Mouse (Mus musculus) hematopoietic stem cell, adult 5-6 weeks (primary cell): ENCODE results near the gene Gtf2f1. TPM values are rescaled to one million over a fixed set of nuclear protein-coding genes. Genes with fewer than 3 reads are reported as not detected.

Source experiments
- ATAC-seq, 2 experiments: fragments of 125-278 bp in 1 of 2; replicated peaks in 1 of 2; 2 replicates each; pipeline ENCODE4 v1.8.0; 2016 to 2017; ENCODE audit warnings: inconsistent platforms in 2 of 2, mild to moderate bottlenecking in 2 of 2, moderate number of reproducible peaks in 2 of 2, low read depth in 1 of 2, moderate TSS enrichment in 1 of 2; ENCODE audit not compliant: low FRiP score in 2 of 2, poor library complexity in 2 of 2, severe bottlenecking in 2 of 2, insufficient read depth in 1 of 2, low TSS enrichment in 1 of 2
- total RNA-seq: library from RNA; stranded (forward); fragments of 172-1452, 232-1000 nt; gene quantifications from 2 replicates; pipeline ENCODE4 v1.2.3, GENCODE M21; 2017

The Gtf2f1 gene
- total RNA-seq, 1 experiment from 2014 or later, result 124 TPM

DNA sequence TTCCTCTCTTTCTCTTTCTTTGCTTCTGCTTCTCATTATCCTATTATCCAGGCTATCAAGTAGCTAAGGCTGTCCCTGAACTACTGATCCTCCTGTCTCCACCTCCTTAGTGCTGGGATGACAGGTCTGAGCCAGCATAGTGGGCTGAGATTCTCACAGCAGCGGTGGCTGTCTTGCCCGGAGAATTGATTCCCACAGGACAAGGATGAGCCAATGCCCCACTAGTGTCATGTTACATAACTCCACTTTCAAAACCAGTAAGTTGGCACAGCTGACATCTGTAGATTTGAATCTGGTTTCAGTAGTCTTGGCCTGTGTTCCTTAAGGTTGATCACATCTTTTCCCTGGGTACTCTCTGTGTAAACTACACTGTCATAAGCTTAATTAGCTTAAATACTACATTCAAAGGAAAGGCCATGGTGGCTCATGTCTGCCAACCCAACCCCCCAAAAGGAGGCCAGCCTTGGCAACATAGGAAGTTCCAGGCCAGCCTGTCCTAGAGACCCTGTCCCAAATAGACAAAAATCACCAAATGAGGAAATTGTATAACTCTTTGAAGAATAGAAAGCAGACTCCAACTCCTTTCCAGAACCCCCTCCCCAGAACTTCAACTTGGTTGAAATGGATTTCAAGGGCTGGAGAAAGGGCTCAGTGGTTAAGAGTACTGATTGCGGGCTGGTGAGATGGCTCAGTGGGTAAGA lies 24.8 kb downstream of the Gtf2f1 start:
- no peak for ATAC-seq

DNA sequence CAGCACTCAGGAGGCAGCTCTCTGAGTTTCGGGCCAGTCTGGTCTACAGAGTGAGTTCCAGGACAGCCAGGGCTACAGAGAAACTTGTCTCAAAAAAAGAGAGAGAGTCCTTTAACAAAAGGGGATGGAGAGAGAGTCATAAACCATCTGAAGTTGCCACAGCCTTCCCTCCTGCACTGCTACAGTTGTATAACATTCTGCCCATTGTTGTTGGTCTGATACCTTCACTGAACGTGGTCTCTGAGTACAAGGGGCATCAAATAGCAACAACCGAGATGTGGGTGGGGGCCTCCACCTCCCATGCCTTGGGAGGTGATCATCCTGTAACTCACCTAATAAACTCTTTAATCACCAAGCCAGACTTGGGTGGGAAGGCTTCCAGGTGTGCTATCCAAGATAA lies 25.4 kb downstream of the Gtf2f1 start:
- no peak for ATAC-seq

DNA sequence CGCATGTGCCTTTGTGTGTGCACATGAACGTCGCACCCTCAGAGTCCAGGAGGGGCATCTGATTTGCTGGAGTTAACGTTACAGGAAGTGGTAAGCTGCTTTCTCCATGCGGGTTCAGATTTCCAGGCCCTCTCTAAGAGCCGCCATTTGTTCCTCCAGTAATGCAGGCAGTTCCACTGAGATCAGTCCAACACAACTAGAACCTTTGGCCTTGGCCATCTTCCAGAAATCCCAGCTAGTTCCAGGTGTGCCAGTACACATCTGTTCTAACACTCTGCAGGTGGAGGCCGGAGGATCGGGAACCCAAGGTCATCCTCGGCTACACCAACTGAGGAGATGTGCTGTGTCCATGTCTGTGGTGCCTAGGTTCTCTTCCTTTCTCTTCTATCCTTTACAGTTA lies 26.2 kb downstream of the Gtf2f1 start:
- ATAC-seq, result no peak

DNA sequence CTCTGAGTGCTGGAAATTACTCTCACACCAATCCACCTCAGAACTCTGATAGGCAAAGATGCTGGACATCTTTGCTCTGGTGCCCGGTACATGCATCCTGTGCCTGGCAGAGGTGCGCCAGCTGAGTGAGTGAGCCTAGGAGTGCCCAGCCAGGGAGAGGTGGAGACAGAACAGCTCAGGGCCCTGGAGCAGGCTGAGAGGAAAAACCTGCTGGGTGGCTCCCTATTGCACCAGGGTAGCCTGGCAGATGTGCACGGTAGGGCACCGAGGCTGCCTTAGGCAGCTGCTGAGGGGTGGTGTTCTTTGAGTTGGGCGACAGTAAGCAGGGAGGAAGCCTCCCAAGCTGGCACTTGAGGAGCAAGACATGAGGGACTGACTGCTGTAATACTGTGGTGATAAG lies 29.1 kb downstream of the Gtf2f1 start, which contains the start of gene Acer1:
Gene Acer1, minus strand, starts transcription at position 114 of the 400 bp plus-strand sequence.
- ATAC-seq, result no peak; a peak in 1 of 4 replicates

DNA sequence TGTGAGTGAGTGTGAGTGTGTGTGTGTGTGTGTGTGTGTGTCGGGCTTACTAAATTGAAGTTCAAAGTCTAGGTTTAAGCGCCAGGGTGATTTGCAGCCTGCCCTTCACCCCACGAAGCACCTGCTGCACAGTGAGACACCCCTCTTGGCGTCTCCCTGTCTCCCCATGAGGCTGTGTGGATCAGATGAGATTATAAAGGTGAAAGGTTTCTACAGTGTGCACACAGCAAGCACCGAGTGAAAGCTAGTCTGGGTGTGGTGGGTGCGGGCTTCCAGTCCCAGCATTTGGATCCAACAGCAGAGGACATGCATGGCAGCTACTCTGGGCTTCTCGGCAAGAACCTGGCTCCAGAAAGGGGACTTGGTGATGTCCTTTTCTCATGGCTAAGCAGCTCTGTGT lies 30.0 kb downstream of the Gtf2f1 start:
- ATAC-seq, result no peak

DNA sequence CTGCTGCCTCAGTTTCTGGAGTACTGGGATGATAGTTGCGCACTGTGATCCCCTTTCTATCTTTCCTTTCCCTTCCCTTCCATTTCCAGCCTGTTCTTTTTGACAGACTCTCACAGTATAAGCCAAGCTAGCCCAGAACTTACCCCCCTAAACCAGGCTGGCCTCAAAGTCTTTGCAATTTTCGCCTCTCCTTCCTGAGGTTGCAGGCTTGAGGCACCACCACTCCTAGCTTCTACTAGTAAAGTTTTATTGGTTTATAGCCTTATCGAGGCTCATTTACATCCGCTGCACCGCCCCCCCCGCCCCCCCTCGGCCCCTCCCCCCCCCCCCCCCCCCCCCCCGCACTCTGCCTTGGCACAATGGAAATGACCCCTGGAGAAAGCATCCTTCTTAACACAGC lies 31.6 kb downstream of the Gtf2f1 start:
- no peak for ATAC-seq

DNA sequence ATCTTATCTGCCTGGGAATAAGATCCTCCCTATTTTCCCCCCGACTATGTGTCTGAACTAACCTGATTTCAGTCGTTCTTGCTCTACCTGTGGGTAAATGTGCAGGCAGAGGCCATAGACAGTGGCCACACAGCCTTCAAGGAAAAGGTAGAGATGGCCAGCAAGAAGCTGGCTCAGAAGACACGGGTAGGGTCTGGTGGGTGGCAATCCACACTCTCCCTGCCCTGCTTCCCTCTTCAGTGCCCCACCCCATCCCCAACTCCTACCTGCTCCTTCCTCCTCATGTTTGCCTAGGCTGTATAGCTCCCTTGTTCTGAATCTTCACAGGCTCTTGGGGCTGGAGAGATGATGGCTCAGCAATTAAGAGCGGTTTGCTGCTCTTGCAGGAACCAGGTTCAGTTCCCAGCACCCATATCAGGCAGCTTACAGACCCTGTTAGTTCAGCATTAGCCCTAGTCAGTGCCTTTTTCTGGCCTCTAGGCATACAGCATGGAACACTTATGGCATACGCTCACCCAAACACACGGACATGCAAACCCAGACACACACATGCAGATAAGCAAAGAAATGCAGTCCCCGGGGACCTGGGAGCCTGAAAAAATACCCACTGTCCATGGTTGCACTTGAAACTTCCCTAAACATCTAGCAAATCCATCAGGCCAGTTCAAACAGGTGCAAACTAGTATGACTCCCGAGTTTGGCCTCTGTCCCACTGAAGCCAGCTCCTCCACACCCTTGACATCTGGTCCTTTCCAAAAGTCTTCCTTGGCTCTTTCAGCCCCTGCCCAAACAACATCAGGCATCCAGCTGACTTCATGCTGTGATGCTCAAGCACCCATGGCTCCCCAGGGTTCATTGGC lies 34.3 kb downstream of the Gtf2f1 start:
- no peak for ATAC-seq

DNA sequence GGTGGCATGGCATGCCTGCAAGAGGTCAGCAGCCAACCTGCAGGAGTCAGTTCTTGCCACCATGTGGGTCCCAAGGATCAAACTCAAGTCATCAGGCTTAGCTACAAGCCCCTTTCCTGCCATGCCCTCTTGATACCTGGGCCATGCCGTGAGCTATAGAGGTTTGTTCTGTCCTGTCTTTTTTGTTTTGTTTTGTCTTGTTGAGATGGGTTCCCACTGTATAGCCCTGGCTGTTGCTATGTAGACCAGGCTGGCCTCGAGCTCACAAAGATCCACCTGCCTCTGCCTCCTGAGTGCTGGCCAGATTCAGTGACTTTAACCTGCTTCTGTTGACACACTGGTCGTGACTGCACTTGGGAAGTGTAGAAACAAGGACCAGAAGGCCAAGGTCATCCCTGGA lies 35.7 kb downstream of the Gtf2f1 start:
- ATAC-seq, result no peak

DNA sequence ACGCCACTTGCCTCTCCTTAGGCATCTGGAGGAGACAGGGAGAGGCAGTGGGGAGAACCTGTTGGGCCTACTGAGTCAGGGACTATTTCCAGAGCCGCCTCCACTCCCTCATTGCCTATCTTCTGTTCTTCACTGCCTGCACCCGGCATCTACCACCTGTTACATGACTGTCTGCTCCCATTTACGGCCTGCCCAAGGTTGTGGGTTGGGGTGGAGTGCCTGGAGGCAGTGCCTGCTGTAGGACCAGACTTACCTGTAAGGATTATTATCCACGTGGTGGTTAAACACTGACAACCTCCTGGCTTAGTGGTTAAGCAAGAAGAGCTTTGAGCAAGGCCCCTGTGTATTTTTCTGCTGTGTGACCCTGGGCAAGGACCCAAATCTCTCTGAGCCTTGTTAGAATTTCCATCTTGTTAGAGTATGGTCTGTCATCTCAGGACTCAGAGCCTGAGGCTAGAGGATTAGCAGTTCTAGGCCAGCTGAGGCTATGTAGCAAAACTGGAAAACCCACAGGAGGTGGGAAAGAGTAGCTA lies 36.3 kb downstream of the Gtf2f1 start:
- ATAC-seq, result no peak

DNA sequence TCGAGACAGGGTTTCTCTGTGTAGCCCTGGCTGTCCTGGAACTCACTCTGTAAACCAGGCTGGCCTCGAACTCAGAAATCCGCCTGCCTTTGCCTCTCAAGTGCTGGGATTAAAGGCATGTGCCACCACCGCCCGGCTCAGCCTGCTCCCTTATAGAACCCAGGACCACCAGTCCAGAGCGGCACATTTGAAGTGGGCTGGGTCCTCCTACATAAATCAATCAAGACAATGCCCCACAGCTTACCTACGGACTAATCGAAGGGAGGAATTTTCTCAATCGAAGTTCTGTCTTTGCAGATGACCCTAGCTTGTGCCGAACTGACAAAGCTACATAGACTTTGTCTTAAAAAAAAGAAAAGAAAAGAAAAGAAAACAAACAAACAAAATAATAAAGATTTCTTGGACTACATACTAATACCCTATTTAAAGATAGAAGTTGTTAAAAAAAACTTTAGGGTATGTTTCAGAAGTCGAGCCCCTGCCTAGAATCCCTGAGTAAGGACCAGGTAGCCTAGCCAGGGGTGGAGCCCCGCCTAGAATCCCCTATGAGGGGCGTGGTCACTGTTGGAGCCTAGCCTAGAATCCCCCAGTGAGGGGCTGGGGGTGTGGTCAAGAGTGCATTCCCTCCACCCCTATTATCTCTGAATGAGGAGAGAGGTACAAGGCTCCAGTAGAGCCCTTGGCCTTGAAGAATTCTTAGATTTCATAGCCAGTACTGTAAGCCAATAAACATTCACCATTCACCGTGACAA lies 37.0 kb downstream of the Gtf2f1 start:
- no peak for ATAC-seq

DNA sequence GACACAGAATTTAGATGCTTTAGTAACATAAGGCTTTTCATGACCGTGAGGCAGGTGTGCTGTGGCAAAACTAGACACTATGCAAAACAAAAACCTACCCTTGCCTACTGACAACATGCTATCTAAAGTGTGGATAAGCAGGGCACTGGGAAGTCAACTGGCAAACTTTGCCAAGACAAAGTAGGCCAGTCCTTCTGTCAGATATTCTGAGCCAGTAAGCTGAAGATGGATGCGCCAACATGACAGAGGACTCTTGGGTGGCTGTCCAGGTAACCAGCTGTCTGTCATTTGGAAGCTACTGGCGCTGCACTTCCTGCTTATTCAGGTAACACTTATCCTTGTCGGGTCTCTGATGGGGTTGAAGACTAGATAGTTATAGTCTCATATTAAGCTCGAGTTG lies 41.0 kb downstream of the Gtf2f1 start:
- ATAC-seq, result no peak

DNA sequence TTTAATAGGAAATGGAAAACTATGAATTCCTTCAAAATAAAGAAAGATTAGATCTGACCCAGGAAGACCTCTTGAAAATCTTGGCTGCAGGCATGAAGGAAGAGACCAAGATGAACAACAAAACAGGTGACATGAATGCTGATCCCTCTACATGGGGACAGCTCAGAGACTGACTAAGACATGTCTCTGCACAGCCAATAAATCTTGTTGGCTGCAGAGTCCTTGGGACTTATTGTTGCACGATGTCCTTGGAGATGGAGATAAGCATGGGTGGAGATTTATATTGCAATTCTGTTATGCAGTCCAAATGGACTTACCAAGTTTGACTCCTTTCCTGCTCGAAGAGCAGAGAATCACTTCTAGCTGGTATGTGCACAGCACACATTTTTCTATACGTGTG lies 41.8 kb downstream of the Gtf2f1 start:
- ATAC-seq, result no peak

DNA sequence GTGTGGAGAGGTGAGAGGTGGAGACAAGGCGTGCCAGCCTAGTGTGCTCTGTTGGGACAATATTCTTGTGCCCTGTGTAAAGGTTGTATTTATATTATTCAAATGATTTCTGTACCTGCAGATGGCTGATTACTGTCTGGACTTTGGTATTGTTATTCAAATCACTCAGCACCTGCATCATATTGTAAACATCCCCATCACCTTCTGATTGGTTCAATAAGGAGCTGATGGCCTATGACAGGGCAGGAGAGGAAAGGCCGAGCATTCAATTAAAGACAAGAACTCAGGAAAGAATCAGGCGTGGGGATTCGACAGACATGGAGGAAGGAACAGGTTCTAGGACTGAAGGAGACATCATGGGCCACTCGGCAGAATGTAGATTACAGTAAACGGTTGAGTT lies 47.4 kb downstream of the Gtf2f1 start:
- no peak for ATAC-seq

DNA sequence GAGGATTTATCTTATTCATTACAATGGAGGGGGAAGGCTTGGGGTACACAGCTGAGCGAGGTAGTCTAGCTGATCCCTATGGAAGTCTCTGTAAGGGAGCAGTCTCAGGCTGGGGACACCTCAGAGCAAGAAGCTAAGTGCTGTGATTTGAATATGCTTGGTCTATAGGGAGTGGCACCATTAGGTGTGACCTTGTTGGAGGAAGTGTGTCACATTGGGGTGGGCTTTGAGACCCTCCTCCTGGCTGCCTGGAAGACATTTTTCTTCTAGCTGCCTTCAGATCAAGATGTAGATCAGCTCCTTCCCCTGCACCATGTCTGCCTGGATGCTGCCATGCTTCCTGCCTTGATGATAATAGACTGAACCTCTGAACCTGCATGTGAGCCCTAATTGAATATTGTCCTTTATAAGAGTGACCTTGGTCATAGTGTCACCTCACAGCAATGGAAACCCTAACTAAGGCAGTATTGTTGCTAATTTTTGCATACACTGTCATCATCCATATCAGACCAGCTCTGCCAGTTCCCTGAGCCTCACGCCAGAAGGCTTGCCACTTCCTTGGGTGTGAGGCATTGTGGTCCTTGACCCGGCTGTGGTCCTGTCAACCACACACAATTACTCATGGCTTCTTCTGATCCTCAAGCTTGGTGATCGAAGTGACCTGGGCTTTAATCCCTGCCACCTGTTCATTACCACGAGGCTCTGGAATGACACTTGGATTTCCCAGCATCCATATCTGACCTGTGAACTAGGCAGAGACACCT lies 48.3 kb downstream of the Gtf2f1 start:
- no peak for ATAC-seq

DNA sequence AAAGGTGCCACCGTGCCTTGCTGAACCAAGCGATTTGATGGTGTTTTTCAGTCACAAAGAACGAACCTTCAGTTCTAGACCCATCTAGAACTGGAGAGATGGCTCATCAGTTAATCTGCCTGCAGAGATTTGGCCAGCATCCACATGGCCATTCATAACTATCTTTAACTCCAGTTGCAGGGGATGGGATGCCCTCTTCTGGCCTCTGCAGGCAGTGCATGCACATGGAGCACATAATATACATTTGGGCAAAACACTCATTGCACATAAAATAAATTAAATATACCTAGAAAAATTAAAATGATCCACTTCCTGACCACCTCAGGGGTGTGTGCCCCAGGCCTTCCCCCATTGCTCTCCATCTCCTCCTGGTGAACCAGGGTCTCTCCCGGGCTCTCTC lies 49.2 kb downstream of the Gtf2f1 start:
- no peak for ATAC-seq

DNA sequence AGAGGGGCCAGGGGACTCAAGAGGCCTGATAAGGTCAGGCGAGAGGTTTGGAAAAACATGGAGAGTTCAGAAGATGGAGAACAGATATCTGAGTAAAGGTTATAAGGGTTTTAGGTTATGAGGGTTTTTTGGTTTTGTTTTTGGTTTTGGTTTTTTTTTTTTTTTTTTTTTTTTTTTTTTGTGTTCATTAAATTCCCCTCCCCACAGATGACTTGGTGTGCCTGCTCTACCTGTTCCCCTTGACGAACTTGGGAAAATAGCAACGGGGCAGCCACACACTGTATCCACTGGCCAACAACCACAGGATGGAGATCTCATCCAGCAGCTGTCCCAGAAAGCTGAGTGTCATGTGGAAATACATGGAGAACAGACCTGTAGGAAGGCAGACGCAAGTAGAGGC lies 52.4 kb downstream of the Gtf2f1 start:
- no peak for ATAC-seq

DNA sequence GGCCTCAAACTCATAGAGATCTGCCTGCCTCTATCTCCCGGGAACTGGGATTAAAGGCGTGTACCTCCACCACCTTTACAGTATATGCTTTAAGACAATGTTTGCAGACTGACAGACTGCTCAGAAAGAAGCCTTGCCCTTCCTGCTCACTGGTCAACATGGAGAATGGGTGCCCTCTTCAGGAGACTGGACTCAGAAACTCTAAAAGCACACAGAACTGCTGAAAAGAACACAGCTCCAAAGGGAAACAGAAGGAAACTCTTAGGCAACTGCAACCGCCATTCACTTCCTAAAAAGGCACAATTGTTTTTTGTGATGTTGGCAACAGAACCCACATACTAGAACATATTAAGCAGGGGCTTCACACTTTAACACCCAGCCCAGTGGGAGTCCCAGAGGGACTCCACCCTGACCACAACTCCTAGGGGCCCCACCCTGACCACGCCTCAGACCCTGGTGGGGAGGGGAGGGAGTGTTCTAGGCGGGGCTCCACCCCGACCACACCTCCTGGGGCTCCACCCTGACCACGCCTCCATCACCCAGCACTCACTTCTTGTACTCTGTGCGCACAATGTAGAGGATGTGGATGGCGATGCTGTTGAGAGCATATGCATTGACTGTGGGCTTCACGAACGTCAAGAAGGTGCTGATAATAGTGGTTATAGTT lies 53.2 kb downstream of the Gtf2f1 start:
- peak; percentile 92 to 94 for ATAC-seq
